Mouse (Mus musculus) 3134 (cell line): ENCODE results near the gene Edil3.

Experiments used
- DNase-seq: peaks from one replicate; pipeline ENCODE4 v3.0.0-alpha.2; 2011; ENCODE audit warnings: low spot score; ENCODE audit not compliant: insufficient read length; ENCODE audit errors: extremely low read depth

The Edil3 gene

GRCm38 (mm10) chr13:89197019-89197418 is 375.7 kb downstream of the Edil3 start:
- DNase-seq: no peak

GRCm38 (mm10) chr13:89199275-89199674 is 378.0 kb downstream of the Edil3 start:
- DNase-seq: no peak

GRCm38 (mm10) chr13:89238104-89238503 is 416.8 kb downstream of the Edil3 start:
- no peak for DNase-seq

- no peak for DNase-seq
Observed at GRCm38 (mm10) chr13:89253990-89254642, 432.8 kb downstream of the Edil3 start.

- DNase-seq: no peak
Observed at GRCm38 (mm10) chr13:89256906-89257305, 435.6 kb downstream of the Edil3 start.

GRCm38 (mm10) chr13:89286696-89287305 is 465.5 kb downstream of the Edil3 start:
- DNase-seq: no peak

GRCm38 (mm10) chr13:89288201-89288600 is 466.9 kb downstream of the Edil3 start:
- DNase-seq: no peak

- DNase-seq: no peak
Observed at GRCm38 (mm10) chr13:89321155-89321554, 499.9 kb downstream of the Edil3 start.

GRCm38 (mm10) chr13:89324282-89324681 is 503.0 kb downstream of the Edil3 start:
- DNase-seq: no peak

GRCm38 (mm10) chr13:89334494-89334893 is 513.2 kb downstream of the Edil3 start:
- no peak for DNase-seq

- no peak for DNase-seq
Observed at GRCm38 (mm10) chr13:89335908-89336579, 514.8 kb downstream of the Edil3 start.

- DNase-seq: no peak
Observed at GRCm38 (mm10) chr13:89339055-89339454, 517.8 kb downstream of the Edil3 start.

- no peak for DNase-seq
Observed at GRCm38 (mm10) chr13:89339776-89340175, 518.5 kb downstream of the Edil3 start.

GRCm38 (mm10) chr13:89355234-89355633 is 534.0 kb downstream of the Edil3 start:
- no peak for DNase-seq

GRCm38 (mm10) chr13:89358407-89358806 is 537.1 kb downstream of the Edil3 start:
- no peak for DNase-seq

- no peak for DNase-seq
Observed at GRCm38 (mm10) chr13:89362274-89362673, 541.0 kb downstream of the Edil3 start.

GRCm38 (mm10) chr13:89371253-89371652 is 550.0 kb downstream of the Edil3 start:
- no peak for DNase-seq

GRCm38 (mm10) chr13:89371656-89372240 is 550.5 kb downstream of the Edil3 start:
- no peak for DNase-seq
